Comparison of ENCODE assay signal across 8 mouse cellular contexts in the genomic region with DNA sequence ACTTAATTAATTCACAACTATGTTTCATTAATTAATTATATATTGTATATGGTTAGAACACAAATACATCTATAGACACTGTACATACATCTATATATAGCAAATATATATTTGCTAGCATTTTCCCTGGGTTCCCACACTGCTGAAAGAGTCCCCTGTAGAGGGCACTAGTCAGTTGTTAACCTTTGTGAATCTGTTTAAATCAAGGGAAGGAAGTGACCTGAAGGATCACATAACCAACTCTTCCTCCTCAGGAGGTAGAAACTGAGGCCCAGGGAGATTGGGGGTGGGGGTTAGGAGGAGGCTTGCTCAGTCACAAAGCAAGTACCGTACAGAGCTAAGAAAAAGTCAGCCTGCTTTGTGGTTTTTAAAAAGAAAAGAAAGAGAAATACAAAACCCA.
DNase-seq lines count a peak whose midpoint lies in the region; ATAC-seq and TF ChIP-seq lines count a peak whose summit lies in the region.

No protein-coding gene starts in this region.

- DNase-seq in cerebellum, adult 8-10 months: peak; percentile 36
- no peak for DNase-seq in cerebellum, adult 11 months
- DNase-seq in midbrain, embryonic 14.5 days: peak; percentile 69
- DNase-seq in forelimb bud, embryonic 11.5 days (ENCODE audit: low read depth, low spot score): peak; percentile 12
- peak; percentile 61 for DNase-seq in lung, postnatal 0 days (ENCODE audit: low spot score)
- peak; percentile 64 for DNase-seq in thymus, postnatal 0 days (ENCODE audit: low spot score)
- DNase-seq in layer of hippocampus, postnatal 10 days (ENCODE audit: low spot score in 2 of 2): no peak

- TF ChIP-seq CTCF in lung, postnatal 0 days (IDR thresholded peaks at IDR 0.05): peak; percentile 59

- no peak overlapping the region for H3K4me2 ChIP-seq in midbrain, embryonic 14.5 days (ENCODE audit: low read length)
- H3K4me2 ChIP-seq in midbrain, embryonic 13.5 days (replicated peaks): no peak overlapping the region
- no peak overlapping the region for H3K4me2 ChIP-seq in lung, postnatal 0 days (replicated peaks; ENCODE audit: low read depth, low read length)

- H3K4me1 ChIP-seq in midbrain, embryonic 14.5 days (ENCODE audit: control insufficient read depth, insufficient read depth, low read length): no peaks in the 10 kb centered on the region
- H3K4me1 ChIP-seq in midbrain, embryonic 13.5 days (replicated peaks): no peaks in the 10 kb centered on the region
- no peaks in the 10 kb centered on the region for H3K4me1 ChIP-seq in lung, postnatal 0 days (ENCODE audit: insufficient read depth, low read depth, low read length)

- WGBS in midbrain, embryonic 14.5 days: 40% methylated on average over 1 of the region's 1 CpGs
- WGBS in midbrain, embryonic 13.5 days: 71% methylated on average over 1 of the region's 1 CpGs
- 60% methylated on average over 1 of the region's 1 CpGs for WGBS in lung, postnatal 0 days

- no peaks in the 10 kb centered on the region for H3K27me3 ChIP-seq in midbrain, embryonic 14.5 days (ENCODE audit: control insufficient read depth, insufficient read depth, low read length)
- H3K27me3 ChIP-seq in midbrain, embryonic 13.5 days: no peaks in the 10 kb centered on the region
- no peaks in the 10 kb centered on the region for H3K27me3 ChIP-seq in lung, postnatal 0 days (replicated peaks; ENCODE audit: insufficient read depth, low read length)

- no peak overlapping the region for H3K4me3 ChIP-seq in midbrain, embryonic 14.5 days (replicated peaks; ENCODE audit: low read depth, low read length)
- H3K4me3 ChIP-seq in midbrain, embryonic 13.5 days (replicated peaks): no peak overlapping the region
- H3K4me3 ChIP-seq in lung, postnatal 0 days (ENCODE audit: low read depth, low read length): no peak overlapping the region

- no peak overlapping the region for H3K27ac ChIP-seq in midbrain, embryonic 14.5 days (replicated peaks; ENCODE audit: low read depth, low read length)
- H3K27ac ChIP-seq in midbrain, embryonic 13.5 days: no peak overlapping the region
- H3K27ac ChIP-seq in lung, postnatal 0 days (ENCODE audit: low read length): no peak overlapping the region

- H3K36me3 ChIP-seq in midbrain, embryonic 14.5 days (ENCODE audit: control insufficient read depth, insufficient read depth, low read length): no peaks in the 10 kb centered on the region
- H3K36me3 ChIP-seq in midbrain, embryonic 13.5 days: no peaks in the 10 kb centered on the region
- no peaks in the 10 kb centered on the region for H3K36me3 ChIP-seq in lung, postnatal 0 days (ENCODE audit: insufficient read depth, low read length)

- H3K9me3 ChIP-seq in midbrain, embryonic 14.5 days (ENCODE audit: control insufficient read depth, low read length): no peaks in the 10 kb centered on the region
- H3K9me3 ChIP-seq in midbrain, embryonic 13.5 days: no peaks in the 10 kb centered on the region
- H3K9me3 ChIP-seq in lung, postnatal 0 days (ENCODE audit: low read length): no peaks in the 10 kb centered on the region

- no peak overlapping the region for H3K9ac ChIP-seq in midbrain, embryonic 14.5 days (replicated peaks; ENCODE audit: low read length)
- H3K9ac ChIP-seq in midbrain, embryonic 13.5 days (replicated peaks): no peak overlapping the region
- H3K9ac ChIP-seq in lung, postnatal 0 days (replicated peaks; ENCODE audit: low read depth): no peak overlapping the region

- ATAC-seq in midbrain, embryonic 14.5 days (ENCODE audit: low FRiP score, low TSS enrichment): no peak
- ATAC-seq in midbrain, embryonic 13.5 days: no peak
- no peak for ATAC-seq in lung, postnatal 0 days

- no peak for TF ChIP-seq EP300 in lung, postnatal 0 days (IDR thresholded peaks at IDR 0.05)

Comparison
In these comparisons a context has a peak if more than half of its experiments do, and no peak if none do; other contexts are left out.
1. DNase-seq: peak in cerebellum, adult 8-10 months (single experiment), midbrain, embryonic 14.5 days (single experiment), forelimb bud, embryonic 11.5 days (single experiment), lung, postnatal 0 days (single experiment) and thymus, postnatal 0 days (single experiment); none in cerebellum, adult 11 months (single experiment) and layer of hippocampus, postnatal 10 days (0 of 2).